Mouse (Mus musculus) retina, postnatal 1 day (tissue): ENCODE measurements around the gene Olfr165.
"Not testable (repeated sequence)": the region's sequence is repeated elsewhere in the genome, so short reads cannot be mapped to it uniquely, and the experiment has no call there.

Experiments used
- DNase-seq: peaks from one replicate; pipeline ENCODE4 v3.0.0-alpha.2; 2012

Olfr165 gene

GRCm38 (mm10) chr16:19423034-19423433, at the start of gene Olfr165:
Gene Olfr165, minus strand, starts transcription at chr16:19423134.
- DNase-seq, result no peak

- DNase-seq, result no peak
Observed at GRCm38 (mm10) chr16:19464365-19464764, 41.4 kb upstream of the Olfr165 start.

GRCm38 (mm10) chr16:19458741-19459140, 35.8 kb upstream of the Olfr165 start:
- not testable (repeated sequence) for DNase-seq

- DNase-seq, result no peak
Observed at GRCm38 (mm10) chr16:19387984-19388383, 35.0 kb downstream of the Olfr165 start.
